Mouse (Mus musculus): ENCODE data around the gene Glud1. TPM values are rescaled to one million over a fixed set of nuclear protein-coding genes. Genes with fewer than 3 reads are reported as not detected.

Glud1 gene
- polyA plus RNA-seq, 1 experiment from 2014 or later = 86.0 TPM

DNA sequence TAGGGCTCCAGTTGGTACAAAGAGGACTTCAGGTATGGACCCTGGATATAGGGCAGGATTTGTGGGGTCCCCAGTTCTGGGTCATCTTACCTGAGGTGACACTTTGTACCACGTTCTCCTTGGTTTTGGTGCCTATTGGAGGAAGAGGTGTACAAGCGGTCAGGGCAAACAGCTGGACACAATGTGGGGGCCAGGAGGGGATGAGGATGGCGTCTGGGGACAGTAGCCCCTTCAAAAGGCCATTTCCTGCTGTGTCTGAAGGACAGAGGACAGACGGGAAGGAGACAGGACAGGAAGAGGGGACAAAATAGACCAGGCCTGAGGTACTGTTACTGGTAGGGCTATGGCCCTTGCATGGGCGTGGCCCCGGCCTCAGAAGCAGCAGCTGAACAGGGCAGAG lies 63.1 kb downstream of the Glud1 start:
- Histone ChIP-seq H3K36me3 (ENCODE audit: control insufficient read depth, insufficient read depth, low read length) (no peaks in the 10 kb centered on the region), H3K4me3 (ENCODE audit: low read depth, low read length) (peak overlapping the region; percentile 1; the same call in 1 of the 2 replicates), H3K9ac (ENCODE audit: low read depth, low read length) (no peak overlapping the region), H3K4me2 (replicated peaks; ENCODE audit: low read depth, low read length) (peak overlapping the region; percentile 21; the same call in 1 of the 2 replicates), H3K27me3 (ENCODE audit: control insufficient read depth, insufficient read depth, low read length) (no peaks in the 10 kb centered on the region), H3K4me1 (replicated peaks; ENCODE audit: control insufficient read depth, insufficient read depth, low read length) (0 out of 2 replicates have a peak, but pooled peaks cover 3% of the 10 kb centered on the region), H3K27ac (ENCODE audit: low read depth, low read length) (no peak overlapping the region), H3K9me3 (ENCODE audit: control insufficient read depth, low read length) (no peaks in the 10 kb centered on the region)
- WGBS = 79% methylated on average over 6 of the region's 6 CpGs
- DNase-seq (ENCODE audit: low spot score) (no peak), ATAC-seq (ENCODE audit: low FRiP score) (no peak)

DNA sequence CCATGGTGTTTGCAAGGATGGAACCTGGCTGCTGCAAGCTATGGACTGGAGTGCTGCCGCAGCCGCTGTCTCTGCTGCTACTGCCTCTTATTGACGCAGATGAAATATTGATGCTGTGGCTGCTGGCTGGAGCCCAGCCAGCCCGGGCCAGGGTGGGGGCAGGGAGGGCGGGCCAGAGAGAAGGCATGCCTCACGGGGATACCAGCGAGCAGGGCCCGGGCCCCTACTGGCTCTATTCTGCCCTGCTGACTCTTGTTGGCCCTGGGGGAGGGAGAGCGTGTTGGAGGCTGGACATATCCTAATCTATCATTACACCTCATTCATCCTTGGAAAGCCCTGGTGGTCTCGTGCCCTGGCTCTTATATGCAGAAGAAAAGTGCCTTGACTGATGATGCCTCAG lies 64.0 kb downstream of the Glud1 start, which contains the start of gene Sncg:
Gene Sncg (minus strand): TSS at position 213 of the 400 bp plus-strand sequence.
- H3K4me3 ChIP-seq (ENCODE audit: low read depth, low read length) = peak within 1 kb of the TSS; percentile 1
- 0 out of 2 replicates have a peak, but pooled peaks cover 3% of the 10 kb centered on the region for H3K4me1 ChIP-seq (replicated peaks; ENCODE audit: control insufficient read depth, insufficient read depth, low read length)
- H3K4me2 ChIP-seq (replicated peaks; ENCODE audit: low read depth, low read length) = peak within 1 kb of the TSS; percentile 21; the same call in 1 of the 2 replicates
- 51% methylated on average over 10 of the region's 10 CpGs for WGBS
- ATAC-seq (ENCODE audit: low FRiP score) (peak; percentile 62), DNase-seq (ENCODE audit: low spot score) (peak; percentile 41)
- H3K27ac ChIP-seq (ENCODE audit: low read depth, low read length) = peak within 1 kb of the TSS; percentile 45; the same call in 1 of the 2 replicates
- no peaks in the 10 kb centered on the region for H3K27me3 ChIP-seq (ENCODE audit: control insufficient read depth, insufficient read depth, low read length)
- no peaks in the 10 kb centered on the region for H3K36me3 ChIP-seq (ENCODE audit: control insufficient read depth, insufficient read depth, low read length)
- no peaks in the 10 kb centered on the region for H3K9me3 ChIP-seq (ENCODE audit: control insufficient read depth, low read length)
- no peak within 1 kb of the TSS for H3K9ac ChIP-seq (ENCODE audit: low read depth, low read length)

- no peaks in the 10 kb centered on the region for H3K36me3 ChIP-seq (ENCODE audit: control insufficient read depth, insufficient read depth, low read length)
- no peaks in the 10 kb centered on the region for H3K9me3 ChIP-seq (ENCODE audit: control insufficient read depth, low read length)
- ATAC-seq (ENCODE audit: low FRiP score) (no peak), DNase-seq (ENCODE audit: low spot score) (no peak)
- no peak within 1 kb of the TSS for H3K9ac ChIP-seq (ENCODE audit: low read depth, low read length)
- 0 out of 2 replicates have a peak, but pooled peaks cover 3% of the 10 kb centered on the region for H3K4me1 ChIP-seq (replicated peaks; ENCODE audit: control insufficient read depth, insufficient read depth, low read length)
- peak within 1 kb of the TSS; percentile 45; the same call in 1 of the 2 replicates for H3K27ac ChIP-seq (ENCODE audit: low read depth, low read length)
- peak within 1 kb of the TSS; percentile 4; the same call in 1 of the 2 replicates for H3K4me3 ChIP-seq (ENCODE audit: low read depth, low read length)
- 80% methylated on average over 13 of the region's 13 CpGs for WGBS
- H3K4me2 ChIP-seq (replicated peaks; ENCODE audit: low read depth, low read length) = no peak within 1 kb of the TSS
- H3K27me3 ChIP-seq (ENCODE audit: control insufficient read depth, insufficient read depth, low read length) = no peaks in the 10 kb centered on the region
Observed at GRCm38 (mm10) chr14:34375415-34375904, 64.9 kb downstream of the Glud1 start, which contains the start of gene Mmrn2. Gene Mmrn2, plus strand, starts transcription at chr14:34375465.

DNA sequence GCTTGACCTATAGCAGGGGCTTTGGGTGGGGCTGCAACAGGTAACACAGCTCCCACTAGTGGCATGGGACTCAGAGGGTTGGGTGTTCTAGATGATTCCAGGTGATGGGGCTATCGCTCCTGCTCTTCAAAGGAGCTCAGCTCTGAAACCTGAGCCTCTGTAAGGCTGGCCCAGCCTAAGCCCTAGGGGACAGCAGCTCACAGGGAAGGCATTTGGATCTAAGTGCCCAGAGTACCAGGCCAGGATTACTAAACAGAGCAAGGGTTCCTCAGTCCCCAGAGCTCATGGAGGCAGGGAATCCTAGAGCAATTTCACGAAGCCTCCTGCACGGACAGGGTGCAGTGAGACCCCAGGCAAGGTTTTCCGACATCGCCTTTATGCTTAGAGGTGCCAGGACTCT lies 65.4 kb downstream of the Glud1 start:
- H3K4me3 ChIP-seq (ENCODE audit: low read depth, low read length) = 0 out of 2 replicates have a peak overlapping the region, but pooled peaks have one; percentile 4
- no peak for DNase-seq (ENCODE audit: low spot score)
- 0 out of 2 replicates have a peak, but pooled peaks cover 3% of the 10 kb centered on the region for H3K4me1 ChIP-seq (replicated peaks; ENCODE audit: control insufficient read depth, insufficient read depth, low read length)
- no peak overlapping the region for H3K4me2 ChIP-seq (replicated peaks; ENCODE audit: low read depth, low read length)
- H3K9me3 ChIP-seq (ENCODE audit: control insufficient read depth, low read length) = no peaks in the 10 kb centered on the region
- ATAC-seq (ENCODE audit: low FRiP score) = no peak
- no peaks in the 10 kb centered on the region for H3K27me3 ChIP-seq (ENCODE audit: control insufficient read depth, insufficient read depth, low read length)
- 86% methylated on average over 5 of the region's 5 CpGs for WGBS
- H3K36me3 ChIP-seq (ENCODE audit: control insufficient read depth, insufficient read depth, low read length) = no peaks in the 10 kb centered on the region
- no peak overlapping the region for H3K27ac ChIP-seq (ENCODE audit: low read depth, low read length)
- H3K9ac ChIP-seq (ENCODE audit: low read depth, low read length) = no peak overlapping the region

DNA sequence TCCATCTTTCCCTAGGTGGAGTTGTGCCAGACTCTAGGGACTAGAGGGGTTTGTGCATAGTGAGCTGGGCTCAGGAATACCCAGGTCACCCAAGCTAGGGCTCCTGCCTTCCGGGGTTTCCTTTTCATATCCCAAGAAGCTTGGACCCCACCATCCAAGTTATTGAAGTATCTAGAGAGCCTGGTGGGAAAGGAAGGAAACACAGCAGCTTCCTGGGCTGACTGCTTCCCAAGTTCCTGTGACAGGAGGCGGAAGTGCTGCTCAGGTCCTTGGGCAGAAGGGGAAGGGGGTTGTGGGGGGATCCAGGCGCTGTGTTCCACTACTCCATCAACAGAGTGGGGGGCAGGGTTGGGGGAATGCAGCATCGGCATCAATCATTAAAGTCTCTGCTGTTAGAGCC lies 66.6 kb downstream of the Glud1 start:
- ATAC-seq (ENCODE audit: low FRiP score) (no peak), DNase-seq (ENCODE audit: low spot score) (no peak)
- WGBS = 84% methylated on average over 4 of the region's 4 CpGs
- Histone ChIP-seq H3K9me3 (ENCODE audit: control insufficient read depth, low read length) (no peaks in the 10 kb centered on the region), H3K9ac (ENCODE audit: low read depth, low read length) (no peak overlapping the region), H3K27ac (ENCODE audit: low read depth, low read length) (no peak overlapping the region), H3K36me3 (ENCODE audit: control insufficient read depth, insufficient read depth, low read length) (no peaks in the 10 kb centered on the region), H3K4me2 (replicated peaks; ENCODE audit: low read depth, low read length) (no peak overlapping the region), H3K27me3 (ENCODE audit: control insufficient read depth, insufficient read depth, low read length) (no peaks in the 10 kb centered on the region), H3K4me3 (ENCODE audit: low read depth, low read length) (no peak overlapping the region), H3K4me1 (replicated peaks; ENCODE audit: control insufficient read depth, insufficient read depth, low read length) (0 out of 2 replicates have a peak, but pooled peaks cover 3% of the 10 kb centered on the region)

- Histone ChIP-seq H3K4me3 (ENCODE audit: low read depth, low read length) (no peak overlapping the region), H3K4me1 (replicated peaks; ENCODE audit: control insufficient read depth, insufficient read depth, low read length) (0 out of 2 replicates have a peak, but pooled peaks cover 3% of the 10 kb centered on the region), H3K36me3 (ENCODE audit: control insufficient read depth, insufficient read depth, low read length) (no peaks in the 10 kb centered on the region), H3K27ac (ENCODE audit: low read depth, low read length) (peak overlapping the region; percentile 36; the same call in 1 of the 2 replicates), H3K27me3 (ENCODE audit: control insufficient read depth, insufficient read depth, low read length) (no peaks in the 10 kb centered on the region), H3K9ac (ENCODE audit: low read depth, low read length) (no peak overlapping the region), H3K9me3 (ENCODE audit: control insufficient read depth, low read length) (no peaks in the 10 kb centered on the region), H3K4me2 (replicated peaks; ENCODE audit: low read depth, low read length) (no peak overlapping the region)
- DNase-seq (ENCODE audit: low spot score) (peak; percentile 64), ATAC-seq (ENCODE audit: low FRiP score) (peak; percentile 48)
- WGBS = 38% methylated on average over 11 of the region's 11 CpGs
Observed at GRCm38 (mm10) chr14:34378560-34379331, 68.2 kb downstream of the Glud1 start.

GRCm38 (mm10) chr14:34382921-34383704 lies 72.6 kb downstream of the Glud1 start:
- Histone ChIP-seq H3K27me3 (ENCODE audit: control insufficient read depth, insufficient read depth, low read length) (no peaks in the 10 kb centered on the region), H3K4me1 (replicated peaks; ENCODE audit: control insufficient read depth, insufficient read depth, low read length) (0 out of 2 replicates have a peak, but pooled peaks cover 3% of the 10 kb centered on the region), H3K9ac (ENCODE audit: low read depth, low read length) (no peak overlapping the region), H3K9me3 (ENCODE audit: control insufficient read depth, low read length) (no peaks in the 10 kb centered on the region), H3K4me2 (replicated peaks; ENCODE audit: low read depth, low read length) (no peak overlapping the region), H3K27ac (ENCODE audit: low read depth, low read length) (no peak overlapping the region), H3K36me3 (ENCODE audit: control insufficient read depth, insufficient read depth, low read length) (no peaks in the 10 kb centered on the region), H3K4me3 (ENCODE audit: low read depth, low read length) (no peak overlapping the region)
- 95% methylated on average over 9 of the region's 9 CpGs for WGBS
- DNase-seq (ENCODE audit: low spot score) = no peak
- no peak for ATAC-seq (ENCODE audit: low FRiP score)

GRCm38 (mm10) chr14:34393295-34393694 lies 82.8 kb downstream of the Glud1 start:
- H3K27ac ChIP-seq (ENCODE audit: low read depth, low read length) = no peak overlapping the region
- H3K9me3 ChIP-seq (ENCODE audit: control insufficient read depth, low read length) = no peaks in the 10 kb centered on the region
- no peaks in the 10 kb centered on the region for H3K4me1 ChIP-seq (replicated peaks; ENCODE audit: control insufficient read depth, insufficient read depth, low read length)
- no peaks in the 10 kb centered on the region for H3K27me3 ChIP-seq (ENCODE audit: control insufficient read depth, insufficient read depth, low read length)
- H3K9ac ChIP-seq (ENCODE audit: low read depth, low read length) = no peak overlapping the region
- DNase-seq (ENCODE audit: low spot score) (no peak), ATAC-seq (ENCODE audit: low FRiP score) (no peak)
- WGBS = 69% methylated on average over 4 of the region's 4 CpGs
- no peak overlapping the region for H3K4me2 ChIP-seq (replicated peaks; ENCODE audit: low read depth, low read length)
- peaks cover 3% of the 10 kb centered on the region; the same call in 1 of the 2 replicates for H3K36me3 ChIP-seq (ENCODE audit: control insufficient read depth, insufficient read depth, low read length)
- H3K4me3 ChIP-seq (ENCODE audit: low read depth, low read length) = no peak overlapping the region

Measured in hindbrain, embryonic 11.5 days (tissue).